Mouse (Mus musculus) lung, adult 2 months (tissue): ENCODE measurements around the gene Lrp4.

Experiments
- CTCF ChIP-seq: fragments of 200-500 bp; IDR thresholded peaks from 2 replicates; pipeline ENCODE4 v1.5.1; 2011; ENCODE audit warnings: mild to moderate bottlenecking, low read length, control low read depth; ENCODE audit not compliant: insufficient read depth
- POLR2A ChIP-seq: fragments of 200-500 bp; IDR thresholded peaks from 2 replicates; pipeline ENCODE4 v1.6.1; 2011; ENCODE audit warnings: low read depth, mild to moderate bottlenecking, control low read depth, low read length, borderline replicate concordance; ENCODE audit errors: extremely low read depth

DNA sequence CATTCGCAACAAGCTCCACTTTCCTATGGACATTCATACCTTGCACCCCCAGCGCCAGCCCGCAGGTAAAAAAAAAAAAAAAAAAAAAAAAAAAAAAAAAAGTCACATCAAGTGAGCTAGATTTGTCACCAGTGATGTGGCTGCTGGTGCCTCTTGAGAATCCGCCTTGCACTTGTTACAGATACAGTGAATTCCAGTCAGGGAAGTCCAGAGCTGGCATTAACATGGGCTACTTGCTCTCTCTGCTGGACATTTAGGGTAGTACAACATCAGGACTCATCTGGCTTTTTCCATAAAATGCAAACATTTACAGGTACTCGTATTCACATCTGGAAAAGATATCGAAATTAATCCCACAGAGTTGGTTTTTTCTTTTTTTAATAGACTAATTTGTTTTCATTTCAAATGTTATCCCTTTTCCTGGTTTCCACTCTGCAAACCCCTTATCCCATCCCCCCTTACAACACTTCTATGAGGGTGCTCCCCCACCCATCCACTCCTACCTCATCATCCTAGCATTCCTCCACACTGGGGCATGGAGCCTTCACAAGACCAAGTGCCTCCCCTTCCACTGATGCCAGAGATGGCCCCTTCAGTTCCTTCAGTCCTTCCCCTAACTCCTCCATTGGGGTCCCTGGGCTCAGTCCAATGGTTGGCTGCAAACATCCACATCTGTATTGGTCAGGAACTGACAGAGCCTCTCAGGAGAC, 23.6 kb downstream of the Lrp4 start:
- TF ChIP-seq CTCF (peak; percentile 45; the same call in 1 of the 2 replicates), POLR2A (no peak)
